ENCODE assay signal across 7 mouse cellular contexts in genomic region chr3:41555491-41556381, GRCm38 (mm10). TPM values are rescaled to one million over a fixed set of nuclear protein-coding genes. Genes with fewer than 3 reads are reported as not detected.
DNase-seq lines count a peak whose midpoint lies in the region; ATAC-seq and TF ChIP-seq lines count a peak whose summit lies in the region.

Gene Jade1 (plus strand): TSS chr3:41555731.

- in situ Hi-C loops in ES-E14 (cut with MboI; ENCODE audit: low sequenced_read_pairs in 2 of 2, unreplicated experiment in 2 of 2): no loop called here

- H3K36me3 ChIP-seq in E14TG2a.4 (ENCODE audit: insufficient read depth, low read length) (peaks cover 41% of the 10 kb centered on the region), ES-E14 (ENCODE audit: control insufficient read depth, insufficient read depth, low read length, poor library complexity, severe bottlenecking) (peaks cover 34% of the 10 kb centered on the region)
- H3K36me3 ChIP-seq in forebrain, embryonic 12.5 days (replicated peaks): no peaks in the 10 kb centered on the region
- H3K36me3 ChIP-seq in liver, embryonic 13.5 days: no peaks in the 10 kb centered on the region

- no peaks in the 10 kb centered on the region for H3K27me3 ChIP-seq in E14TG2a.4 (ENCODE audit: insufficient read depth, low read length)
- no peaks in the 10 kb centered on the region for H3K27me3 ChIP-seq in forebrain, embryonic 12.5 days
- H3K27me3 ChIP-seq in liver, embryonic 13.5 days: no peaks in the 10 kb centered on the region

- TF ChIP-seq CTCF in E14TG2a.4 (conservative IDR thresholded peaks at IDR 0.05; ENCODE audit: low read length): no peak

- H3K4me3 ChIP-seq in E14TG2a.4 (replicated peaks; ENCODE audit: low read length) (peak within 1 kb of the TSS; percentile 97), ES-E14 (ENCODE audit: insufficient read depth in 1 of 2, low read depth in 1 of 2, low read length in 2 of 2, poor library complexity in 1 of 2, severe bottlenecking in 1 of 2) (peak within 1 kb of the TSS; percentile 95 to 98)
- H3K4me3 ChIP-seq in forebrain, embryonic 12.5 days (replicated peaks): no peak within 1 kb of the TSS
- no peak within 1 kb of the TSS for H3K4me3 ChIP-seq in liver, embryonic 13.5 days (replicated peaks)

- WGBS in forebrain, embryonic 12.5 days: 95% methylated on average over 36 of the region's 36 CpGs
- WGBS in liver, embryonic 13.5 days (ENCODE audit: insufficient replicate concordance): 89% methylated on average over 36 of the region's 36 CpGs

- no peak within 1 kb of the TSS for H3K4me2 ChIP-seq in forebrain, embryonic 12.5 days
- H3K4me2 ChIP-seq in liver, embryonic 13.5 days: no peak within 1 kb of the TSS

- H3K4me1 ChIP-seq in E14TG2a.4 (replicated peaks; ENCODE audit: low read depth, low read length) (peaks cover 48% of the 10 kb centered on the region), ES-E14 (ENCODE audit: control insufficient read depth in 2 of 2, insufficient read depth in 2 of 2, low read length in 2 of 2, poor library complexity in 1 of 2) (peaks cover 2 to 4% of the 10 kb centered on the region in 2 experiments; a peak in 3 of 4 replicates)
- H3K4me1 ChIP-seq in forebrain, embryonic 12.5 days: no peaks in the 10 kb centered on the region
- H3K4me1 ChIP-seq in liver, embryonic 13.5 days (replicated peaks): peaks cover 40% of the 10 kb centered on the region

- H3K27ac ChIP-seq in ES-E14 (ENCODE audit: insufficient read depth, low read depth, low read length, poor library complexity, severe bottlenecking): peak within 1 kb of the TSS; percentile 98
- H3K27ac ChIP-seq in forebrain, embryonic 12.5 days: no peak within 1 kb of the TSS
- no peak within 1 kb of the TSS for H3K27ac ChIP-seq in liver, embryonic 13.5 days

- H3K9me3 ChIP-seq in E14TG2a.4 (ENCODE audit: low read length) (no peaks in the 10 kb centered on the region), ES-E14 (ENCODE audit: control insufficient read depth, insufficient read depth, low read depth, low read length) (no peaks in the 10 kb centered on the region)
- H3K9me3 ChIP-seq in forebrain, embryonic 12.5 days: no peaks in the 10 kb centered on the region
- H3K9me3 ChIP-seq in liver, embryonic 13.5 days (replicated peaks): no peaks in the 10 kb centered on the region

- H3K9ac ChIP-seq in ES-E14 (ENCODE audit: insufficient read depth, low read depth, low read length, poor library complexity, severe bottlenecking): peak within 1 kb of the TSS; percentile 96
- H3K9ac ChIP-seq in forebrain, embryonic 12.5 days: no peak within 1 kb of the TSS
- no peak within 1 kb of the TSS for H3K9ac ChIP-seq in liver, embryonic 13.5 days

- no peak for ATAC-seq in forebrain, embryonic 12.5 days (ENCODE audit: low FRiP score)
- no peak for ATAC-seq in hematopoietic stem cell, adult 5-6 weeks (replicated peaks in 1 of 2; ENCODE audit: insufficient read depth in 1 of 2, low FRiP score in 2 of 2, low TSS enrichment in 1 of 2, low read depth in 1 of 2, poor library complexity in 2 of 2, severe bottlenecking in 2 of 2)
- ATAC-seq in liver, embryonic 13.5 days (ENCODE audit: low read depth): no peak

- peak; percentile 87 for DNase-seq in ES-E14 (ENCODE audit: low read depth, low spot score)
- no peak for DNase-seq in liver, embryonic 13.5 days
- DNase-seq in cerebellum, adult 9-11 months: no peak
- no peak for DNase-seq in adipocyte (ENCODE audit: low spot score)

TF ChIP-seq in ES-E14, 5 proteins besides CTCF, POLR2A, EP300 and RAD21:
- no peak for TF ChIP-seq ZNF384 (IDR thresholded peaks at IDR 0.05; ENCODE audit: low read depth, low read length)
- TF ChIP-seq MAFK (IDR thresholded peaks at IDR 0.05; ENCODE audit: insufficient read depth, low read depth, low read length): peak; percentile 19; the same call in 1 of the 2 replicates
- TF ChIP-seq HCFC1 (IDR thresholded peaks at IDR 0.05; ENCODE audit: borderline replicate concordance, insufficient read depth, low read length): peak; percentile 59; the same call in 1 of the 2 replicates
- TF ChIP-seq CHD2 (IDR thresholded peaks at IDR 0.05; ENCODE audit: low read depth, low read length): no peak
- TF ChIP-seq ZC3H11A (IDR thresholded peaks at IDR 0.05; ENCODE audit: borderline replicate concordance, low read depth, low read length): no peak

RNA-seq across cellular contexts. Expression of gene Jade1, which starts in this region (rescaled TPM):
- total RNA-seq in ES-E14 (2012; rRNA removed): 218 and 272 TPM in 2 replicates
- 20.9 and 21.9 TPM in 2 replicates for polyA plus RNA-seq in forebrain, embryonic 12.5 days (2016; fragmentation: Nextera tagmentation; extraction: Ambion mirVana)
- total RNA-seq in hematopoietic stem cell, adult 5-6 weeks (2017): 40.3 and 44.8 TPM in 2 replicates
- 11.3 and 12.7 TPM in 2 replicates for polyA plus RNA-seq in liver, embryonic 13.5 days (2015; fragmentation: Nextera tagmentation; extraction: Ambion mirVana)

Comparison
In these comparisons a context has a peak if more than half of its experiments do, and no peak if none do; other contexts are left out.
1. H3K4me3 ChIP-seq: peak in E14TG2a.4 (single experiment) and ES-E14 (2 of 2); none in forebrain, embryonic 12.5 days (single experiment) and liver, embryonic 13.5 days (single experiment).